Mouse (Mus musculus): ENCODE measurements around the gene Sgce.

Sgce gene

DNA sequence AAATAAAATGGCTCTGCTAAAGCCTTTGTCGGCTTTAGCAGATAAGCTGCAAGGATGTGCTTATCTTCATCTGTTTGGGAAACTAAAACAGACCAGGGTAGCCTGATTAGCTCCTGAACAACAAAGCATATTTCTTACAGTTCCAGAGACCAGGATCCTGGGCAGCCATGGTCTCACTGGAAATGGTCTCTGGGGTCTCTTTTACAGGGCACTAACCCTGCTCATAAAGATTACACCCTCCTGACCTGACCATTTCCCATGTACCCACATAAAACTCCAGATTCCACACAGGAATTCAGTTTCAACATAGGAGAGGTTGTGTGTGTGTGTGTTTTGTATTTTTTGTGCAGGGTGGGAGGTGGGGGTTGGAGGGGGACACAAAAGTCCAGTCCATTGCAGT is 112.2 kb downstream of the Sgce start:
- no peak for DNase-seq

DNA sequence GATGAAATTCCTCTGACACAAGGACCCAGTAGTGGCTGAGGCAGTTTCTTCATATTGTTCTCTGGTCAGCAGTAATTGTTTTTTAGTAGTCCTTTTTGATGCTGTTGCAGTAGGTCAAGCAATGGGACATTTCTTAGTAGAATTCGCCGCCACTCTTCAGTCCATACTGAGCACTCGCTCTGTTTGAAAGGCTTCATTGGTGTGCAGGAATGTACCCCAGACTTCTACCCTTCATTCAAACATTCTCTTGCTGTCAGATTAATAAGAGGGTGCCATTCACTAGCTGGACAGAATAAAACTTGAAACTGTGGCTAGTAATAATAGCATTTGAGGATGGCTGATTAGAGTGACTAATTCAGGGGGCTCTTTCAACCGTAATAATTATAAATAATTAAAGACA is 113.8 kb downstream of the Sgce start:
- no peak for DNase-seq

DNA sequence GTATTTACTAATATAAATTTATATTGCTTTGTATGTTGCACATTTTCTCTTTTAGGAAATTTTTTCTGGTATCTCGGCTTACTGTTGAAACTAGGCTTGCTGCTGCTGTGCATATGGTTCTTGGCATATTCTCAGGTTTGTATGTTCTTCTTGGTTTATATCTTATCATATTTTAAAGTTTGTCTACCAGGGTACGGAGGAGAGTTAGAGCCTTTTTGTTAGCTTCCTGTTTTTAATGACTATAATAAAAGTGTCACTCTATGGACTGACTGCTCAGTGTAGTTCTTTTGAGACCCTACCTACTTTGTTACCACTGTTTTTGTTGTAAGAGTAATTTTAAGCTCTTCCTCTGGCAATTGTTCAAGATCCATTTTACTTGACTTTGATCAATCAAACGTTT is 115.5 kb downstream of the Sgce start:
- DNase-seq = no peak
